Mouse (Mus musculus) left cerebral cortex, adult 2 months (tissue): ENCODE results near the gene Mrps23. TPM values are rescaled to one million over a fixed set of nuclear protein-coding genes. Genes with fewer than 3 reads are reported as not detected.
A peak's percentile ranks its signal among the peaks of the same experiment; 100 is the strongest.

Experiments
- DNase-seq, 2 experiments: peaks; one replicate each; pipeline ENCODE4 v3.0.0; 2021 to 2022; ENCODE audit warnings: low spot score in 2 of 2, mixed read lengths in 1 of 2; ENCODE audit errors: extremely low spot score in 1 of 2
- H3K27ac ChIP-seq: fragments of 200-600 bp; 2 replicates; pipeline ENCODE4 v1.8.1; 2022
- H3K4me3 ChIP-seq: fragments of 200-600 bp; 2 replicates; pipeline ENCODE4 v1.8.1; 2022
- CTCF ChIP-seq: fragments of 200-600 bp; IDR thresholded peaks from 2 replicates; pipeline ENCODE4 v1.8.1; 2022; ENCODE audit warnings: antibody characterized with exemption, mild to moderate bottlenecking, moderate library complexity
- intact Hi-C: fragments of 180-260 bp; cut with DNase I; formaldehyde crosslinking; loops from one replicate; pipeline ENCODE4 v1.15.1; 2025
- total RNA-seq, 2 experiments: library from RNA; stranded (reverse); gene quantifications; 2 replicates each; pipeline ENCODE4 v1.2.3; 2021

The Mrps23 gene
- total RNA-seq, 2 experiments from 2014 or later, result 66.4 to 71.1 TPM

- intact Hi-C loops, result no loop called here
- DNase-seq, result peak; percentile 33 to 50
- no peak for TF ChIP-seq CTCF
- Histone ChIP-seq H3K27ac (no peak overlapping the region), H3K4me3 (no peak overlapping the region)
These were observed 23.1 kb upstream of the Mrps23 start for GRCm38 (mm10) chr11:88180959-88181619.

- DNase-seq, result no peak
- intact Hi-C loops, result no loop called here
- Histone ChIP-seq H3K4me3 (no peak overlapping the region), H3K27ac (no peak overlapping the region)
- no peak for TF ChIP-seq CTCF
These were observed 19.5 kb upstream of the Mrps23 start for GRCm38 (mm10) chr11:88184632-88185180.

GRCm38 (mm10) chr11:88186078-88186946, 17.9 kb upstream of the Mrps23 start:
- Histone ChIP-seq H3K4me3 (no peak overlapping the region), H3K27ac (peak overlapping the region; percentile 75; the same call in 1 of the 2 replicates)
- intact Hi-C loops, result no loop called here
- TF ChIP-seq CTCF, result no peak
- DNase-seq, result no peak

GRCm38 (mm10) chr11:88186947-88187243, 17.3 kb upstream of the Mrps23 start:
- intact Hi-C loops, result loop anchor here (1.0 kb wide), 1 partner anchor 119 kb away; the partner anchor contains the start of gene Vezf1
- no peak overlapping the region for H3K4me3 ChIP-seq
- peak overlapping the region; percentile 75 for H3K27ac ChIP-seq
- DNase-seq, result no peak
- no peak for TF ChIP-seq CTCF

GRCm38 (mm10) chr11:88187417-88188133, 16.6 kb upstream of the Mrps23 start:
- peak overlapping the region; percentile 37 for H3K4me3 ChIP-seq
- H3K27ac ChIP-seq, result peak overlapping the region; percentile 75
- peak; percentile 78 to 80 for DNase-seq
- peak; percentile 87 for TF ChIP-seq CTCF
- intact Hi-C loops, result loop anchor here (1.0 kb wide), 1 partner anchor 119 kb away; the partner anchor contains the start of gene Vezf1

GRCm38 (mm10) chr11:88188216-88188615, 16.0 kb upstream of the Mrps23 start:
- DNase-seq, result no peak
- Histone ChIP-seq H3K27ac (peak overlapping the region; percentile 75; the same call in 1 of the 2 replicates), H3K4me3 (no peak overlapping the region)
- no peak for TF ChIP-seq CTCF
- intact Hi-C loops, result no loop called here

- no peak for DNase-seq
- H3K27ac ChIP-seq, result no peak overlapping the region
- H3K4me3 ChIP-seq, result no peak overlapping the region
- intact Hi-C loops, result no loop called here
- no peak for TF ChIP-seq CTCF
These were observed 15.6 kb upstream of the Mrps23 start for GRCm38 (mm10) chr11:88188635-88189034.

GRCm38 (mm10) chr11:88192595-88192994, 11.6 kb upstream of the Mrps23 start:
- H3K27ac ChIP-seq, result no peak overlapping the region
- TF ChIP-seq CTCF, result peak; percentile 7; the same call in 1 of the 2 replicates
- intact Hi-C loops, result no loop called here
- no peak overlapping the region for H3K4me3 ChIP-seq
- no peak for DNase-seq

- intact Hi-C loops, result no loop called here
These were observed 10.9 kb upstream of the Mrps23 start for GRCm38 (mm10) chr11:88193098-88193823.

GRCm38 (mm10) chr11:88193824-88194696, 10.1 kb upstream of the Mrps23 start:
- intact Hi-C loops, result no loop called here
- TF ChIP-seq CTCF, result no peak
- Histone ChIP-seq H3K27ac (no peak overlapping the region), H3K4me3 (no peak overlapping the region)
- DNase-seq, result no peak

More at GRCm38 (mm10) chr11:88193098-88193823, 10.9 kb upstream of the Mrps23 start:
- no peak for TF ChIP-seq CTCF
- no peak overlapping the region for H3K4me3 ChIP-seq
- no peak overlapping the region for H3K27ac ChIP-seq
- DNase-seq, result no peak
